Mouse (Mus musculus): ENCODE results near the gene Hes2.

DNA sequence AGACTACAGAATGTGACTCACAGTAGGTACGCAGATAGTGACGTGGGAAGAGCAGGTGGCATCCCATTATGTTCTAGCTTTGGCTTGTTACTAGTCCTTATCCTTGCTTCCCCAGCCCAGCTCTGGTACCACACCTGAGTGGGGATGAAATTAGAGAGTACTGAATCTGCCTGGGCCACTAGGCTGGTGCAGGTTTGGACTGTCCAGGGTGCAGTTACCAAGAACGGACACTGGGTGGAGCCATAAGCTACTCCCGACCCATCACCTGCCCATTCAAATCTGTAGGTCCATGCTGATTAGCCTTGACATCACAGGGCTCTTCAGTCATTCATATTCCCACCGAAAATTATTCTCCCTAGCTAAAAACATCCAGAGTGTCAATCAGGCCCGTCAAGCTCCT is 18.2 kb upstream of the Hes2 start:
- TF ChIP-seq CTCF (IDR thresholded peaks at IDR 0.05; ENCODE audit: extremely low read depth, insufficient read depth, low read length) (peak; percentile 64), POLR2A (IDR thresholded peaks at IDR 0.05; ENCODE audit: extremely low read depth, insufficient read depth, low read length) (no peak)
